Mouse (Mus musculus): Measurements from ENCODE around the gene Cxcl15.
"Not testable (repeated sequence)": the region's sequence is repeated elsewhere in the genome, so short reads cannot be mapped to it uniquely, and the experiment has no call there.

Gene Cxcl15

GRCm38 (mm10) chr5:90789306-90790073, 4.8 kb upstream of the Cxcl15 start:
- in situ Hi-C loops (cut with MboI, MseI) = loop anchor here (5.0 kb wide), 1 partner anchor 132 kb away; no protein-coding TSS in a partner anchor

GRCm38 (mm10) chr5:90790074-90790502, 4.2 kb upstream of the Cxcl15 start:
- in situ Hi-C loops (cut with MboI, MseI) = no loop called here

- in situ Hi-C loops (cut with MboI, MseI) = not testable (repeated sequence)
Observed at GRCm38 (mm10) chr5:90795392-90795791, 1.1 kb downstream of the Cxcl15 start.

DNA sequence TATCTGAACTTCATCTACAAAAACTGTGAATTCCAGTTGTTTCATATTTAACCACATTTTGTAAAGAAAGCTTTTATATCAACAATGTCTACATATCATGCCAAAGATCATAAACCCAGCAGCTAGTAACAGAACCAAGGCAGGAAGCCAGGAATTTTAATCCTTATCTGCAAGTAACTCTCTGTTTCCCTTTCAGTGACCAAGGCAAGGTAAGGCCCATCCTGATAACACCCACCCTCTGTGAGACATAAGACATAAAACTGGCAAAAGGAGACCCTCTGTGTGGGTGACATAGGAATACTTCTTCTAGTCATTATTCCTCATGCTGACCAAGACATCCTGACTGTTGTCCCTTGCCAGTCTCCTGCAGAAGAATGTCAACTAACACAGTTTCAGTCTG, 10.2 kb downstream of the Cxcl15 start:
- in situ Hi-C loops (cut with MboI, MseI) = loop anchor here (5.0 to 25.0 kb wide), 3 partner anchors 38 to 767 kb away; no protein-coding TSS in a partner anchor

- in situ Hi-C loops (cut with MboI, MseI) = loop anchor here (25.0 kb wide), 1 partner anchor 769 kb away; no protein-coding TSS in a partner anchor
Observed at GRCm38 (mm10) chr5:90806050-90806449, 11.7 kb downstream of the Cxcl15 start.

- in situ Hi-C loops (cut with MboI, MseI) = loop anchor here (25.0 kb wide), 1 partner anchor 770 kb away; no protein-coding TSS in a partner anchor
Observed at GRCm38 (mm10) chr5:90807176-90807950, 13.0 kb downstream of the Cxcl15 start.

DNA sequence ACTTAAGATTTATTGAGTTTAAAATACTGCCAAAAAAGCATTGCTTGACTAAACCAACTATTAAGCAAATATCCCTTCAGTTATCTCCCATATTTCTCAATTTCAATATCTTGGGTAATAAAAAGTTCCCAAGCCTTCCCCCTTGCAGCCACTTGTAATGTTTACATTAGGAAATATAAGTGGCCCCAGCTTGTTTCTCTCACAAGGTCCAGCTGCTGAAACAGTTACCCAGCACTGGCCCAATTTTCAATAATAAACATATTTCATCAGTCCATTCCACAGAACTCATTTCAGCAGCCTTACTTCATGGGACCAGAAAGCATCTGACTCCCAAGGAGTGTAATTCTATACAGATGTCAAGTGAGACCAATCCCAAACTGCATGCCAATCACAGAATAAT, 25.4 kb downstream of the Cxcl15 start:
- in situ Hi-C loops (cut with MboI, MseI) = loop anchor here (25.0 kb wide), 1 partner anchor 782 kb away; no protein-coding TSS in a partner anchor

- in situ Hi-C loops (cut with MboI, MseI) = no loop called here
Observed at GRCm38 (mm10) chr5:90832145-90832767, 37.9 kb downstream of the Cxcl15 start.

- in situ Hi-C loops (cut with MboI, MseI) = no loop called here
Observed at GRCm38 (mm10) chr5:90832768-90833388, 38.5 kb downstream of the Cxcl15 start.

GRCm38 (mm10) chr5:90834436-90834835, 40.1 kb downstream of the Cxcl15 start:
- in situ Hi-C loops (cut with MboI, MseI) = no loop called here

DNA sequence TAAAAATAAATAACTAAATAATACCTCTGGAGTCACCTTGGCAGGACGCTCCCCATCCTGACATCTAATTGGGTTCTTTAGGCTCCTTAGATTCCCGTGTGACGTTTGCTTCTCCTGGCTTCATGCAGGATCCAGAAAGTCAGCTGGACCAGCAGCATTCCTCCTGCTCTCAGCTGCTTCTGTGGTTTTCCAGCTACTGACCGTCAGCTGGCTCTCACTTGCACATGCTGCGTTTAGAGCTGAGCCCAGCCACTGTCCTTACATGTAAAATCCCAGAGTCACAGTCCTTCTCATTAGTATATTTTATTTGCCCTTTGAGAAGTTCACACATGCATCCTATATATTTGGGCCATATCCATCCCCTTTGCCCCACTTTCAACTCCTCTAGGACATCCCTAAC, 44.2 kb downstream of the Cxcl15 start:
- in situ Hi-C loops (cut with MboI, MseI) = no loop called here

GRCm38 (mm10) chr5:90840902-90841869, 46.9 kb downstream of the Cxcl15 start:
- in situ Hi-C loops (cut with MboI, MseI) = loop anchor here (5.0 kb wide), 1 partner anchor 39 kb away; no protein-coding TSS in a partner anchor

DNA sequence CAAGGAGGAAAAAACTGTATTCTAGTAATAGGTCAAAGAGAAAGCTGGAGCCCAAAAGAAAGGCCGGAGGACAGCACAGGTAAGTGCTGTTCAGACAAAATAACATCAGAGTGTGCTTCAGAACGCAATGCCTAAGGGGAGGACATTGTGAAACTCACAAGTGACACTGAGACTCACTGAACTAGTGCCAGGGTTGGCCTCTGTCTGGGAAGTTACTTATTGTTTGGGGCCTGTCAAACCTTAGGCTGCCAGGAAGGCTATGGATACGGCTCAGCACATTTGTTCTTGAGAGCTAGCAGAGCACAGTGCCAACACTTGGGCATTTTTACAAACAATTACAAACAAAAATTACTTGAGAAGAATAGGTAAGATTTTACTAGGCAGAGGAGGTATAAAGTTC, 49.6 kb downstream of the Cxcl15 start:
- in situ Hi-C loops (cut with MboI, MseI) = loop anchor here (5.0 kb wide), 1 partner anchor 42 kb away; no protein-coding TSS in a partner anchor

GRCm38 (mm10) chr5:90850096-90850495, 55.8 kb downstream of the Cxcl15 start:
- in situ Hi-C loops (cut with MboI, MseI) = not testable (repeated sequence)

DNA sequence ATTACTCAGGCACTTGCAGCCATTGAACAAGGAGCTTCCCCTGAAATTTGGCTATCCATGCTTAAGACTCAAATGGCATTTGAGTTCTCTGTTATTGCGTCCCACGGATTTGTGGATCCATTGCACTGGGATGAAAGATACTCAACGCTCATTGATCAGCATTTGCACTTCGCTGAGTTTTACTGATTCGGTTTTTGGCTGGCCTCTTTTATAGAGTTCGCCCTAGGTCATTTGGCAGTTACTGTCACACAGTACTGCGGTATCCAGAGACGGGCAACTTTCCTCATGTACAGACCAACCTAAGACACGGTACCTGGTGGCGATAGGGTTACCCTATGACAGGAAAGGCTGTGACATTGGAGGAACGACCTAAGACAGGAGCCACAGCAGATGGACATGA, 57.1 kb downstream of the Cxcl15 start:
- in situ Hi-C loops (cut with MboI, MseI) = not testable (repeated sequence)
